Mouse (Mus musculus): ENCODE measurements at regions not wholly inside any gene's neighbourhood (a gene's known extent, or its start where the extent isn't known, plus 50 kb on each side); places are given as distances from the start of the nearest gene placed in this dataset.

DNA sequence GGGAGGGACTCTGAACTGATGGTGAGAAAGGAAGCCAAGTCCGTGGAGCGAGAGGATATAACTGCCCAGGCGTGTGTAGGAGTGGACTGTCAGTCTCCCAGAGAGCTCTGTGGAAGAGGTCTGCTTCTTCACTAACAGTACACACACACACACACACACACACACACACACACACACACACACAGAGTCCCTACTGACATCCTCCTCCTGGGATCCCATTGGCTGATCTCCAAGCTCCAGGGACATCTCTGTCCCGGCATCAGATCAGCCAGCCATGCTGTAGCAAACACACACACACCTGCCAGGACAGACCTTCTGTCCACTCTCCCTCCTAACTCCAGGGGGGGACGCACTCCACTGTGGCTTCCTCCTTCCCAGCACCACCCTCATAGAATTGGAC lies 401.5 kb downstream of the Sox9 start:
- TF ChIP-seq EP300 (IDR thresholded peaks at IDR 0.05; ENCODE audit: insufficient read depth, low read depth, low read length) (no peak), CTCF (IDR thresholded peaks at IDR 0.05) (no peak), POLR2A (IDR thresholded peaks at IDR 0.05; ENCODE audit: insufficient read depth, low read depth, low read length) (no peak)
